Mouse (Mus musculus) heart, postnatal 0 days (tissue): Measurements from ENCODE around the gene Gm38431.

Experiments
- CTCF ChIP-seq: IDR thresholded peaks from 2 replicates; pipeline ENCODE4 v1.5.1; 2016; ENCODE audit warnings: antibody characterized with exemption, control low read depth, low read depth
- EP300 ChIP-seq: IDR thresholded peaks from 2 replicates; pipeline ENCODE4 v1.6.1; 2016; ENCODE audit warnings: antibody characterized with exemption, low read depth

- TF ChIP-seq CTCF (no peak), EP300 (no peak)
Observed at GRCm38 (mm10) chr9:21100447-21101161, 8.8 kb upstream of the Gm38431 start.
